Mouse (Mus musculus) liver, embryonic 14.5 days (tissue): ENCODE measurements around the gene Smyd3. TPM values are rescaled to one million over a fixed set of nuclear protein-coding genes. Genes with fewer than 3 reads are reported as not detected.
"Not testable (repeated sequence)": the region's sequence is repeated elsewhere in the genome, so short reads cannot be mapped to it uniquely, and the experiment has no call there.

Source experiments
- ATAC-seq: fragments of 200-750 bp; cut with Nextera tagmentation; 2 replicates; pipeline ENCODE4 v1.8.0; 2017; ENCODE audit warnings: moderate number of reproducible peaks, mild to moderate bottlenecking, moderate library complexity; ENCODE audit not compliant: insufficient read depth
- DNase-seq, 3 experiments: peaks; one replicate each; pipeline ENCODE4 v3.0.0-alpha.2; 2012 to 2013; ENCODE audit warnings: low read depth in 3 of 3, low spot score in 3 of 3
- H3K27ac ChIP-seq: fragments of 300-500 bp; sonication (generic); 2 replicates; pipeline ENCODE4 v1.5.1; 2014; ENCODE audit warnings: moderate library complexity, mild to moderate bottlenecking, control low read depth, inconsistent platforms
- H3K27me3 ChIP-seq: fragments of 300-500 bp; sonication (generic); 2 replicates; pipeline ENCODE4 v1.6.1; 2014; ENCODE audit warnings: mild to moderate bottlenecking, low read length, moderate library complexity; ENCODE audit not compliant: control insufficient read depth, insufficient read depth
- H3K36me3 ChIP-seq: fragments of 300-500 bp; sonication (generic); replicated peaks from 2 replicates; pipeline ENCODE4 v1.6.1; 2014; ENCODE audit warnings: low read depth; ENCODE audit not compliant: control insufficient read depth, insufficient read depth
- H3K4me1 ChIP-seq, 2 experiments: fragments of 200-500 bp in 1 of 2; fragments of 300-500 bp in 1 of 2; sonication (generic) in 1 of 2; replicated peaks; 2 replicates each; pipeline ENCODE4 v1.6.1; 2012 to 2014; ENCODE audit warnings: antibody characterized with exemption in 1 of 2, inconsistent platforms in 1 of 2, low read length in 1 of 2; ENCODE audit not compliant: control insufficient read depth in 2 of 2, insufficient read depth in 2 of 2
- H3K4me2 ChIP-seq: fragments of 300-500 bp; sonication (generic); 2 replicates; pipeline ENCODE4 v1.6.1; 2014; ENCODE audit warnings: low read depth, mild to moderate bottlenecking, control low read depth, moderate library complexity
- H3K4me3 ChIP-seq, 2 experiments: fragments of 200-500 bp in 1 of 2; fragments of 300-500 bp in 1 of 2; sonication (generic) in 1 of 2; 2 replicates each; pipeline ENCODE4 v1.5.1; 2012 to 2014; ENCODE audit warnings: low read depth in 2 of 2, low read length in 2 of 2, mild to moderate bottlenecking in 2 of 2, control low read depth in 1 of 2, inconsistent platforms in 1 of 2, moderate library complexity in 1 of 2; ENCODE audit not compliant: insufficient read depth in 1 of 2
- H3K9ac ChIP-seq: fragments of 300-500 bp; sonication (generic); replicated peaks from 2 replicates; pipeline ENCODE4 v1.6.1; 2014; ENCODE audit warnings: mild to moderate bottlenecking, control low read depth, moderate library complexity
- H3K9me3 ChIP-seq: fragments of 300-500 bp; sonication (generic); 2 replicates; pipeline ENCODE4 v1.6.1; 2016; ENCODE audit warnings: low read length, mixed read lengths; ENCODE audit not compliant: control insufficient read depth
- CTCF ChIP-seq: IDR thresholded peaks from 2 replicates; pipeline ENCODE4 v1.5.1; 2016; ENCODE audit warnings: antibody characterized with exemption, low read depth, control low read depth
- EP300 ChIP-seq: IDR thresholded peaks from 2 replicates; pipeline ENCODE4 v1.6.1; 2016; ENCODE audit warnings: antibody characterized with exemption, low read depth
- WGBS: fragments of 180-500 bp; shearing (Covaris S2); extraction: QIAGEN DNeasy Blood & Tissue Kit; methylation state at CpG from one replicate; pipeline ENCODE4 v1.1.7; 2014; ENCODE audit not compliant: insufficient replicate concordance; 5-methylcytosine and 5-hydroxymethylcytosine counted together
- polyA plus RNA-seq, 2 experiments: library from polyadenylated mRNA; depleted of rRNA in 1 of 2; stranded (reverse) in 1 of 2; unstranded in 1 of 2; fragments of >200 nt; fragmentation: Nextera tagmentation in 1 of 2; extraction: Ambion mirVana in 1 of 2; gene quantifications; 2 replicates each; pipeline versions ENCODE4 v1.2.1 to v1.2.3; 2012 to 2014

The Smyd3 gene
- polyA plus RNA-seq, 2 experiments = 2.6 to 6.6 TPM

GRCm38 (mm10) chr1:179546551-179546917 is 28.7 kb upstream of the Smyd3 start:
- no peaks in the 10 kb centered on the region; the same call in 1 of the 2 replicates for H3K36me3 ChIP-seq
- H3K27ac ChIP-seq = peak overlapping the region; percentile 76
- TF ChIP-seq EP300 (no peak; the same call in 1 of the 2 replicates), CTCF (peak; percentile 29; the same call in 1 of the 2 replicates)
- peak overlapping the region; percentile 83 to 90 for H3K4me3 ChIP-seq
- H3K4me1 ChIP-seq = peaks cover 25 to 28% of the 10 kb centered on the region in 2 experiments
- H3K9ac ChIP-seq = peak overlapping the region; percentile 82
- H3K9me3 ChIP-seq = no peaks in the 10 kb centered on the region
- H3K4me2 ChIP-seq = peak overlapping the region; percentile 82
- peak; percentile 80 for ATAC-seq
- peak in 1 of 3 experiments; percentile 60 for DNase-seq
- no peaks in the 10 kb centered on the region for H3K27me3 ChIP-seq
- WGBS = under 1% methylated on average over 39 of the region's 44 CpGs

- Histone ChIP-seq H3K27ac (peak within 1 kb of the TSS; percentile 76), H3K4me3 (peak within 1 kb of the TSS; percentile 83 to 90), H3K4me1 (peaks cover 22 to 27% of the 10 kb centered on the region in 2 experiments), H3K9ac (peak within 1 kb of the TSS; percentile 82), H3K4me2 (peak within 1 kb of the TSS; percentile 87)
- not testable (repeated sequence) for H3K27me3 ChIP-seq, H3K9me3 ChIP-seq, H3K36me3 ChIP-seq
- peak; percentile 100 for ATAC-seq
- peak; percentile 97 to 98 (median 98) for DNase-seq
- under 1% methylated on average over 69 of the region's 69 CpGs for WGBS
These were observed 28.1 kb upstream of the Smyd3 start, which contains the start of the genes Tfb2m and Cnst for GRCm38 (mm10) chr1:179545768-179546550. TSS of gene Tfb2m (minus strand) at chr1:179546267. TSS of gene Cnst (plus strand) at chr1:179546370.

DNA sequence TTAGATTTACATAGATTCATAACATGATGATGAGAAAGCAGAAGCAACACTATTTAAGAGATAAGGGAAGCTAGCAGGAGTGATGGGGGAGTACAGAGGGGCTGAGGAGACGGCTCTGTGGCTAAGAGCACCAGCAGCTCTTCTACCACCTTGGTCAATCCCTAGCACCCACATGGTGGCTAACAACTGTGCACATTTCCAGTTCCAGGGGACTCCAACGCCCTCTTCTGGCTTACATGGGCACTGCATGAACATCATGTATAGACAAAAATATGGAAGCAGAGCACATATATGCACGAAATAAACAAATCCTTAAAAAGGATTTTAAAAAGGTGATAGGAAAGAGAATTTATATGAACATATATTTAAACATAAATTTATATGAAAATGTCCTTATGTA is 23.7 kb upstream of the Smyd3 start:
- Histone ChIP-seq H3K27ac (no peak overlapping the region), H3K4me1 (peaks cover 3 to 7% of the 10 kb centered on the region in 2 experiments; a peak in 3 of 4 replicates), H3K27me3 (no peaks in the 10 kb centered on the region), H3K9me3 (no peaks in the 10 kb centered on the region), H3K4me2 (no peak overlapping the region), H3K36me3 (no peaks in the 10 kb centered on the region; the same call in 1 of the 2 replicates), H3K4me3 (no peak overlapping the region), H3K9ac (no peak overlapping the region)
- no peak for ATAC-seq
- whole genome bisulfite sequencing = 38% methylated on average over 3 of the region's 3 CpGs
- DNase-seq = no peak
- TF ChIP-seq CTCF (peak; percentile 68), EP300 (no peak)

DNA sequence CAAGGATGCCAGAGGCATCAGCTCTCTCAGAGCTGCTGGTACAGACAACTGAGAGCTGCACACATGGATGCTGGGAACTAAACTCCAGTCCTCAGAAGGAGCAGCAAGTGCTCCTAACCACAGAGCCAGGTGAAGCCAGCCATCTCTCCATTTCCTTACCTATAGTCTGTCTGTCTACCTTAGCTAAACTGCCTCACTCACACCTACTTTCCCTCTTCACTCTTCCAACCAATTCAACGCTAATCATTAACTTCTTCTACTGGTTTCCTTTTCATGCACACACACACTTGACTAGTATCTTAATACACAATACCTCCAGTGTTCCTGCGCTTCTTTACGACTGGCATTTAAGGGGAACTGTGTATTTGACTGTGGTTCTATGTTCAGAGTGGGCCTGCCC is 22.0 kb upstream of the Smyd3 start:
- no peak overlapping the region for H3K4me3 ChIP-seq
- DNase-seq (no peak), ATAC-seq (no peak)
- no peak overlapping the region for H3K9ac ChIP-seq
- TF ChIP-seq CTCF (no peak), EP300 (no peak)
- no peaks in the 10 kb centered on the region for H3K9me3 ChIP-seq
- WGBS = 83% methylated on average over 3 of the region's 3 CpGs
- peaks cover 0 to 3% of the 10 kb centered on the region in 2 experiments; a peak in 1 of 4 replicates for H3K4me1 ChIP-seq
- H3K27ac ChIP-seq = no peak overlapping the region
- H3K36me3 ChIP-seq = no peaks in the 10 kb centered on the region; the same call in 1 of the 2 replicates
- no peak overlapping the region for H3K4me2 ChIP-seq
- H3K27me3 ChIP-seq = no peaks in the 10 kb centered on the region

GRCm38 (mm10) chr1:179539054-179539453 is 21.2 kb upstream of the Smyd3 start:
- no peak for ATAC-seq
- WGBS = 88% methylated on average over 3 of the region's 3 CpGs
- Histone ChIP-seq H3K4me1 (no peaks in the 10 kb centered on the region), H3K27me3 (no peaks in the 10 kb centered on the region), H3K4me2 (no peak overlapping the region), H3K36me3 (no peaks in the 10 kb centered on the region; the same call in 1 of the 2 replicates), H3K9me3 (no peaks in the 10 kb centered on the region), H3K4me3 (no peak overlapping the region), H3K9ac (no peak overlapping the region), H3K27ac (no peak overlapping the region)
- TF ChIP-seq EP300 (no peak), CTCF (no peak)
- no peak for DNase-seq
